Comparison of ENCODE assay signal across 18 mouse cellular contexts in genomic region chr6:36068690-36069089, GRCm38 (mm10).
"Had no signal": no experiment of that assay in that cellular context is flagged by ENCODE, and none has a peak within 500 bp of the region (broad histone marks: within the 10 kb centered on the region; RNA-seq: fewer than 3 reads in every experiment).

No protein-coding gene starts in this region.

- H3K27ac ChIP-seq: kidney, embryonic 15.5 days; left cerebral cortex, adult 2 months; liver, embryonic 13.5 days; midbrain, embryonic 10.5 days; midbrain, embryonic 13.5 days; neural tube, embryonic 13.5 days; stomach, embryonic 15.5 days had no signal

- H3K4me1 ChIP-seq: kidney, embryonic 15.5 days; liver, embryonic 13.5 days; megakaryocyte, embryonic 14.5 days; midbrain, embryonic 10.5 days; midbrain, embryonic 13.5 days; neural tube, embryonic 13.5 days; stomach, embryonic 15.5 days had no signal

- ATAC-seq: midbrain, embryonic 13.5 days; midbrain, embryonic 16.5 days had no signal

- H3K36me3 ChIP-seq: kidney, embryonic 15.5 days; liver, embryonic 13.5 days; midbrain, embryonic 10.5 days; midbrain, embryonic 13.5 days; neural tube, embryonic 13.5 days; stomach, embryonic 15.5 days had no signal

- H3K9ac ChIP-seq: kidney, embryonic 15.5 days; liver, embryonic 13.5 days; midbrain, embryonic 13.5 days; neural tube, embryonic 13.5 days; stomach, embryonic 15.5 days had no signal

- H3K27me3 ChIP-seq: kidney, embryonic 15.5 days; liver, embryonic 13.5 days; megakaryocyte, embryonic 14.5 days; midbrain, embryonic 13.5 days; neural tube, embryonic 13.5 days; stomach, embryonic 15.5 days had no signal

- H3K4me2 ChIP-seq: kidney, embryonic 15.5 days; liver, embryonic 13.5 days; midbrain, embryonic 13.5 days; neural tube, embryonic 13.5 days; stomach, embryonic 15.5 days had no signal

- H3K9me3 ChIP-seq: kidney, embryonic 15.5 days; liver, embryonic 13.5 days; midbrain, embryonic 10.5 days; midbrain, embryonic 13.5 days; neural tube, embryonic 13.5 days; stomach, embryonic 15.5 days had no signal

- H3K4me3 ChIP-seq: kidney, embryonic 15.5 days; left cerebral cortex, adult 2 months; liver, embryonic 13.5 days; megakaryocyte, embryonic 14.5 days; midbrain, embryonic 10.5 days; midbrain, embryonic 13.5 days; myocyte; neural tube, embryonic 13.5 days; stomach, embryonic 15.5 days had no signal

- DNase-seq: kidney, postnatal 10 days; kidney, postnatal 36 days; layer of hippocampus, postnatal 36 days; liver, embryonic 13.5 days; lung, adult 2 months; retina, postnatal 1 day; right cerebral cortex, postnatal 25 days; spleen, adult 18-20 months; thymus, postnatal 25 days had no signal
